Mouse (Mus musculus) adrenal gland, postnatal 36 days (tissue): ENCODE measurements at regions not wholly inside any gene's neighbourhood (a gene's known extent, or its start where the extent isn't known, plus 50 kb on each side); places are given as distances from the start of the nearest gene placed in this dataset.

Experiments
- DNase-seq, 2 experiments: peaks; one replicate each; pipeline ENCODE4 v3.0.0; 2021; ENCODE audit warnings: mixed read lengths in 1 of 2

DNA sequence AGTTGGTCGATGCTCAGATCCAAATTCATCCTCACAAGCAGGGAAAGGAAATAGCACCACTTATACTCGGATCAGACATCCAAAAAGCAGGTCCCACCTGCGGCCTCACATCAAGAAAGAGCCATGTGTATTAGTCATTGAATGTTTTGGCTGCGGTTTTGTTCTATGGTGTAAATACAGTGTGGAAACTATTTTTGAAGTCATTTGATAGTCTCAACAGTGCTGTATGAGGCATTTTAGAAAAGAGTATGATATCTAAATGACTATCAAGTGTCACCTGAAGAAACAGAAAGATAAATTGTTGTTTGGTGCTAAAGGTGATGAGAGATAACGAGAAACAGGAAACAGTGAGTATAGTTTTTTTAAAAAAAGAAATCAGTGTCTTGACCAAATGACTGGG lies 74.7 kb downstream of the Cep44 start:
- DNase-seq: no peak

DNA sequence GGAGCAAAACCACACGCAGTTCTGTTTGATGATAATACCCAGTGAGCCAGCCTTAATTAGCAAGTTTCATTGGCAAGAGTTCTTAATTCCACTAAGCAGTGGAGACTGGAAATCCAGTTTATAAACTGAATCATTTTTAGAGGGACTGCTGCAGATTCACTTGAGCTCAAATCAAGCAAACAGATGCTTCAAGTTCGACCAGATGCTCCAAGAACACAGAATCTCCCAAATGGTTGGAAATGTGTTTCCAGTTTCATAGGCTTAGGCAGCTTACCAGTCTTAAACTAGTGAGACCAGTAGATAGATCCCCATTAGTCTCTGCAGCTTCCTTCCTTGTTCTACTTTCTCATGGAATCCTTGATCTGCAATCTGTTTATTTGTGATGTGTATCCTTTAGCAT lies 75.7 kb downstream of the Cep44 start:
- no peak for DNase-seq

- DNase-seq: no peak
These were observed 76.5 kb downstream of the Cep44 start for GRCm38 (mm10) chr8:56474335-56474734.

DNA sequence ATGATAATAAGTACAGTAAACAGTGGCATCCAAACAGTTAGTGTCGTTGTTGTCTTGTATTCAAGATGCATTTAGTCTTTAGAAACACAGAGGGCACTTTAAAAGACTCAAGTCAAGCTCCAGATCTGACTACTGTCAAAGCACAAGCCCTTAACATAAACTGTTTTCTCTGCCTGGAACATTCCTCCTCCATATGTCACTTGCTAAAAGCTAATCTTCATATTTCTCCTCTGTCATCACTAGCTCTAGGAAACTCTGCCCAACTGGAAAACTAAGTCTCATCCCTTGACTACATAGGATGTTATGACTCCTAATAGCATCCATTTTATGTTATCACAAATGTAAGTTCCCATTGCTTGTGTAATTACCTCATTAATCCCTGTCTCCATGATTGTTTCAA lies 85.8 kb downstream of the Cep44 start:
- no peak for DNase-seq

DNA sequence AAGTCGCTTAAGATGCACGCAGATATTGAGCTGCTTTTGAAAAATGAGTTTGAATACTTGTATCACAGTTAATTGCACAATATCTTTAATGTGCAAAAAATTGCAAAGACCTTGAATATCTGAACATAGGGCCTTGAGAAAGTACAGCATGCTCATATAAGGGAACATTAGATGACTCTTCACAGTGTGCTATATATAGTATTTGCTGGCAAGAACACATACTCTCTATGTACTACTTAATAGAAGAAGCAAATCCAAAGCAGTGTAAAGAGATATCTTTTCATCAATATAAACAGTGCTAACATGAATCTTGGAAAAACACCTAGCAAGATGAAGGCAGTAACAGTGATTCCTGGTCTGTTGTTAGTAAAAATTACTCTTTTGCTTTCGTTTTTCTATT lies 99.9 kb downstream of the Cep44 start:
- DNase-seq: no peak

GRCm38 (mm10) chr8:56443676-56444075 lies 107.2 kb downstream of the Cep44 start:
- DNase-seq: no peak

DNA sequence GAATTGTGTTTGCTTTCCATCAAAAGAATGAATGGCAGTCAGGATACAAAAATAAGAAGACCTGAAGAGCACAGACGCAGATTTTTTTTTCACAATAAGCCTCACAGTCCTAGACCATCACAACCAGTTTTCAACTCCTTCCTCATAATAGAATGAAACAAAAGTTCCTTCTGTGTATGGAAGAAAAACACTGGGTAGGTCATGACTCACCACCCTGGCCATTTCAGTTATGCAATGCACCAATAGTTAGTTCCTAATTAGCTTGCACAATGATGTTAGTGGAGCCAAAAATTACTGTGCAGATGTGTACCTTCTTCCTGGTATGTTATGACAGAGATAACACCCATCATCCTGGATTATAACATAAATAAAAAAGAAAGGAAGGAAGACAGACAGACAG lies 111.4 kb downstream of the Cep44 start:
- DNase-seq: peak; percentile 14 to 20

DNA sequence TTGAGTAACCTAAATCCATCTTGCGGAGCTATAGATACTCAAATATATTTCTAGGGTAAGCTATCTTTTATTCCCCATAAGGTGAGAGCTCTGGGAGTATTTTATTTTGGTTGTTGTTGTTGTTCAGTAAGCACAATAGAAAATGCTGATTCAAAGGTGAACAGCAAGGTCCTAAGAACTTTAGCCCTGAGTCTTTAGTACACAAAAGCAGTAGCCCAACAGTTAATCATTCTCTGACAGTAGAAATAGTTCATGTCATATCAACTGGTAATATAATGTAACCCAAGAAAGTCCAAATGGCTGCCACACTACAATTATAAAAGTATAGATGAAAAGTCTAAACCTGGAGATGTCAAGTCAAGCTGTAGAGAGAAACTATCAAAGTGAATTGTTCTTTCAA lies 116.0 kb downstream of the Cep44 start:
- no peak for DNase-seq

- DNase-seq: no peak
These were observed 117.6 kb downstream of the Hpgd start for GRCm38 (mm10) chr8:56412026-56412425.

DNA sequence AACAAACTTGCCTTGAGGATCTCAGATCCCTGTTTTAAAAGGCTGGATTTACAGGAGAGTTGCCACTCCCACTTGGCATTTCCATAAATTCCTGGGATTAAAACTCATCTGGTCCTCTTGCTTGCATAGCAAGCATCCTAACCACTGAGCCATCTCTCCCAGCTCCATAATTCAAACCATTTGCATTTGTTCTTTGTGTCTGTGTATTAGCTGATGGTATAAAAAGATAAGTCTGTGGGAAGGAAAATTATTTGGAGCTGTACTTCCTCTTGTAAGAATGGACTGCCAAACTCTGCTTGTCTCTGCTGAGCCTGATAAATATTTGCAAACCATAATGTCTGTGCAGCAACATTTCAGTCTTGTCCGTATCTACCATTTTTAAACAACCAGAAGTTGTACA lies 116.0 kb downstream of the Hpgd start:
- DNase-seq: no peak

- no peak for DNase-seq
These were observed 112.9 kb downstream of the Hpgd start for GRCm38 (mm10) chr8:56407267-56407666.

- DNase-seq: no peak
These were observed 111.9 kb downstream of the Hpgd start for GRCm38 (mm10) chr8:56406317-56406716.

- no peak for DNase-seq
These were observed 103.2 kb downstream of the Hpgd start for GRCm38 (mm10) chr8:56397611-56398010.

- no peak for DNase-seq
These were observed 102.0 kb downstream of the Hpgd start for GRCm38 (mm10) chr8:56396352-56396751.

DNA sequence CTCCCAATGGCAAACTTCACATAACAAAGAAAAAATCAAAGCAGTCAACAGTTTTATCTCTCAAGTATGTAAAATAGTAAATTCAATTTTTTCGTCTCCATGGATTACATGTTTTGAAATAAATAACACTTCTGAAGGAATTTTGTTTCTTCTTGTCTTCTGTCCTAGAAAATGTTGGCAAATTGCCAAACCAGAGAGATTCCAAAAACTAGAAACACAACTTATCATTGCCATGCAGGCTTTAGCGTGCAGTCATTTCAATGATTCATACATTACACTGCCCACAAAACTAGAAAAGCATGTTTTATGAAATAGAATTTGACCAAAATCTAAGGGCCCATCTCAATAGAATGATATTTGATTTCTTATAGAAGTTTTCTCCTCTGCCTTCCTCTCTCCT lies 98.2 kb downstream of the Hpgd start:
- no peak for DNase-seq

GRCm38 (mm10) chr8:56392158-56392557 lies 97.8 kb downstream of the Hpgd start:
- no peak for DNase-seq
